Mouse (Mus musculus): Measurements from ENCODE around the gene Mmgt2. TPM values are rescaled to one million over a fixed set of nuclear protein-coding genes. Genes with fewer than 3 reads are reported as not detected.

Mmgt2 gene
- 10 to 100 TPM; 18.1 to 19.6 TPM for total RNA-seq (2021)

GRCm38 (mm10) chr11:62648591-62649391, at the start of gene Mmgt2:
TSS of gene Mmgt2 (plus strand) at chr11:62648664.
- DNase-seq = peak; percentile 96
- intact Hi-C loops (cut with DNase I) = loop anchor here (5.0 kb wide), 1 partner anchor 36 kb away; no protein-coding TSS in a partner anchor

DNA sequence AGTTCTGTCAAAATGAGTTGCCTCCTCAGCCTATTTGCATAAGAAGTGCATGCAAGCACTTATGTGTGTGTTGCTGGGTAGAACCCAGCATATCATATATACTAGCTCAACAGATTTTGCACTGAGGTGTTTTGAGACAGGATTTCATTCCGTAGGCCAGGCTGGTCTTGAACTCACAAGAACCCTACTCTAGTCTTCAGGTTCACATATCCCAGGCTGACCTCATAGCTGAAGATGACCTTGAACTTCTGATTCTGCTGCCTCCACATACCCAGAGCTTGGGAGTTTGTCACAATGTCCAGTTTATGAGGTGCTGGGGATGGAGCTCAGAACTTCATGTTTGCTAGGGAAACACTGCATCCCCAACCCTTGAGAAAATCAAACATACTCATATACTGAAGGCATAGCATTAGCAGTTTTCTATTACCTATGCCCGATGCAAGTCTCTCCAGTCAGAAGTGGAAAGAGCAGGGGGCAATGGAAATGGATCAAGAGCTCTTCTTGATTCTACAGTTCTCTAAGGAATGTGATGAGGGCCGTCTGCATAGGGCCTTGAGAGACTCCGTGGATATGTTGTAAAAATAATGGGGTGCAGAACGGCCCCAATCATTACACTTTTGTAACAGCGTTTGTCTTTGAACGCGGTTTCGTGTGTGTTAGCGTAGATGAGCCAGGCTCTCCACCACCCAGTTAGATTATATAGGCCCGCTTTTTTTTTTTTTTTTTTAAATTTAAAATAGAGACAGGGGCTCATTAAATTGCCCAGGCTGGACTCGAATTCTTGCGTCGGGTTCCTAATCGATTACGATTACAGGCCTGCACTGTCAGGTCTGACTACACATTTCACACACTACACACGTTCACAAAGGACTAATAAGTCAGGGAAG, 46.5 kb upstream of the Mmgt2 start:
- intact Hi-C loops (cut with DNase I) = no loop called here
- DNase-seq = no peak

DNA sequence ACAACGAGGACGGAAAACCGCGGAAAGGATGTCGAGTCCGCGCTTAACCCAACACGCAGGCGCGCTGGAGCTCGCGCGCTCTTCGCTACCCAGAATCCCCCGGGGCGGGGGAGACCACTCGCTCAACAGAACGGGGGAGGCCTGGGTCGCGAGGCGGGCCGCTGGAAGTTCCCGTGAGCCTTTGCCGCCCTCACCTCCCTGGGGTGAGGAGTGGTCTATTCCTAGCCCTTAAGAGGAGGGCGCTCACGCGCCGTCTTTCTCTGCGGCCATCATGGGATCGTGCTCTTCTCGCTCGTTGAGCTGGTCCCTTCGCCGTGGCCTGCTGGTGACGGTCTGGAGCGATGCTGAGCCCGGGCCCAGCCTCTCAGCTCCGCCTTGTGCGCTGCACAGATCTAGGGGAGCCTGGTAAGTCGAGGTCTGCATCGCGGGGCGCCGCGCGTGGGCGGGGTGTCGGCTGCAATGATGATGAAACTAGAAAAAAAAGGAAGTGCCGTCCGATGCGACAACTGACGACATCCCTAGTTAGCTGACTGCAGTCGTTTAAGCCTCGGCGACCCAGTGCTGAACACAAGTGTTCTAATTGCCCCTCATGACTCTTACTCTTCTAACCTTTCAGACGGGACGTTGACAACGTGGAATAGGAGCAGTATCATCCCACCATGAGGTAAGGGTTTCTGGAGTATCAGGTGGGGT, 45.7 kb upstream of the Mmgt2 start:
- DNase-seq = peak; percentile 99
- intact Hi-C loops (cut with DNase I) = no loop called here

GRCm38 (mm10) chr11:62603312-62604056, 45.0 kb upstream of the Mmgt2 start:
- intact Hi-C loops (cut with DNase I) = no loop called here
- DNase-seq = no peak

GRCm38 (mm10) chr11:62604123-62604706, 44.2 kb upstream of the Mmgt2 start:
- DNase-seq = no peak
- intact Hi-C loops (cut with DNase I) = no loop called here

DNA sequence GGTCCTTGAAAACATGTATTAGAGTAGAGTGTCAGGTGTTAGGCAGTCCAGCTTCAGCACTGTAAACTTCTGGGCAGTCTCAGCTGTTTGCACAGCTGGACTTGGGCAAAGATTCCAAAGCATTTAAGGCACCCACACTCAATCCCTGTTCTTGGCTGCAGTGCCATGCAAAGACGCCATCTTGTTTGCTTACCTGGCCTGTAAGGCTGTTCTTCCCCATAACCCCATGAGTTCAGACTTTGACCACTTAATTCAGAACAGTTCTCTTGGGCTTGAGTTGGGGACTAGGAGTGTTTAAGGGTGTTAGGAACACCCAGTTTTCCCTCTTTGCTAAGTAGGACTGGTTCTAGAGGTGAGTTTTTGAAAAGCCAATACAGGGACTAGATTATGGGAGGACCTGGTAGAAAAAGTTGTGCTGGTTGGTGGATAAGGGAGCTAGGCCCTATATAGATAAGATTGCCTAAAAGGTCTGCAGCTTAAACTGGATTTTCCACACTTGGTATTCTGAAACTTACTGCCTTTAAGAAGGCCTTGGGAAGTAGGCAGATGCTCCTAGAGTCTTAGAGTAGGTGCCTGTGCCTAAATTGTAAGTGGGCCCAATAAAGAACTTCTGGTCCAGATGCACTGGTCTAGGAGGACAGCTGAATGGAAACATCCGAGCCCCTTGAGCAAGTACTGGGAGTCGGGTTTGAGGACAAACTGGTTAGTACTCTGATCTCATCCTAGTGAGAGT, 43.4 kb upstream of the Mmgt2 start:
- intact Hi-C loops (cut with DNase I) = no loop called here
- DNase-seq = no peak

DNA sequence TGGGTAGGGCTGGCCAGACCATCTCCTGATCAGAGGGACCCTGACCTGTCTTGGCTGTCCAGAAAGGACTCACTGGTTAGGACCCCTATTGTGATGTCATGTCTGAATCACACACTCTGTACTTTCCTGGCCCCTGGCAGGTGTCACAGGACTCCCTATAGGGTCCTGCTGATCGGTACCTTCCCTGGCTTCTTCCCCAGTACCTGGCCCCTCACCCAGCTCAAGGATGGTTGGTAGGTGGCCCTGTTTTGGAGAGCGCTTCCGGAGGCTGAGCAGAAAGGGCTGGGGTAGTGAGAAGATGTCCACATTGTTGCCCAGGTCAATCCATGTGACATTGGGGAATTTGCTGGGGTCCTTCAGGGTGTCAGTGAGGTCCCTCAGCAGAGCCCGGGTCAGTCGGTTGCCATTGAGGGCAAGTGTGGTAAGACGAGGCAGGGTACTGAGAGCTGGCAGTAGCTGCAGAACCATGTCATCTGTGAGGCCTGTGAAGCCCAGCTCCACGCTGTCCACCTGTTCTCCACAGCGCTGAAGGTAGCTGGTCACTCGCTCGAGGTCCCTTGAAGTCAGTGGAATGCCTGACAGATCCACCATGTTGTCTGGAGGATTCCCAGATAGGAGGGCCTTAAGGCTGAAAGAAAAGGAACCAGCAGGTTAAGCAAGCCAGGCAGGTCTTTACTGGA, 42.7 kb upstream of the Mmgt2 start:
- intact Hi-C loops (cut with DNase I) = no loop called here
- no peak for DNase-seq

GRCm38 (mm10) chr11:62606299-62607169, 41.9 kb upstream of the Mmgt2 start:
- DNase-seq = peak; percentile 24
- intact Hi-C loops (cut with DNase I) = no loop called here

- no peak for DNase-seq
- intact Hi-C loops (cut with DNase I) = no loop called here
Observed at GRCm38 (mm10) chr11:62607170-62607951, 41.1 kb upstream of the Mmgt2 start.

- intact Hi-C loops (cut with DNase I) = no loop called here
- no peak for DNase-seq
Observed at GRCm38 (mm10) chr11:62607952-62608201, 40.6 kb upstream of the Mmgt2 start.

- no peak for DNase-seq
- intact Hi-C loops (cut with DNase I) = no loop called here
Observed at GRCm38 (mm10) chr11:62608826-62609675, 39.4 kb upstream of the Mmgt2 start.

DNA sequence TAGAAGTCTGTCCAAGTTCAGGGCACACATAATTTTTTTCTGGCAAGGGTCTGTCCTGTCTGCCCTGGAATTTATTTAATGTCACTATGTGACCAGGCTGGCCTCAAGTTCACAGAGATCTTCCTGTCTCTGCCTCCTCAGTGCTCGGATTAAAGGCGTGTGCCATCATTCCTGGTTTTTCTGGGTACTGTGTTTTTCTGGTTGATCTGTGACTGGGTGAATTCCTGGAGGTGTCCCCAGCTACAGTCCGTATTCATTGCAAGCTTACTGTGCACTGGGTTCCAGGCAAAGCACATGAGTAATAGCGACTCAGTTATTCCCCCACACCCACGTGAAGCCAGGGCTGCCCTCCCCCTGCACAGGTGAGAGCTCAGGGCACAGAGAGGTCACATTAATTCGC, 38.2 kb upstream of the Mmgt2 start:
- intact Hi-C loops (cut with DNase I) = loop anchor here (5.0 kb wide), 2 partner anchors 37 to 67 kb away; partner anchors contain the start of genes Lrrc75a and Mmgt2
- DNase-seq = no peak

GRCm38 (mm10) chr11:62612604-62613003, 35.9 kb upstream of the Mmgt2 start:
- intact Hi-C loops (cut with DNase I) = loop anchor here (5.0 kb wide), 2 partner anchors 35 to 65 kb away; partner anchors contain the start of genes Lrrc75a and Mmgt2

GRCm38 (mm10) chr11:62613657-62614365, 34.7 kb upstream of the Mmgt2 start:
- intact Hi-C loops (cut with DNase I) = loop anchor here (5.0 kb wide), 2 partner anchors 33 to 63 kb away; partner anchors contain the start of genes Lrrc75a and Mmgt2
- peak; percentile 97 for DNase-seq

More at GRCm38 (mm10) chr11:62612604-62613003, 35.9 kb upstream of the Mmgt2 start:
- no peak for DNase-seq

DNA sequence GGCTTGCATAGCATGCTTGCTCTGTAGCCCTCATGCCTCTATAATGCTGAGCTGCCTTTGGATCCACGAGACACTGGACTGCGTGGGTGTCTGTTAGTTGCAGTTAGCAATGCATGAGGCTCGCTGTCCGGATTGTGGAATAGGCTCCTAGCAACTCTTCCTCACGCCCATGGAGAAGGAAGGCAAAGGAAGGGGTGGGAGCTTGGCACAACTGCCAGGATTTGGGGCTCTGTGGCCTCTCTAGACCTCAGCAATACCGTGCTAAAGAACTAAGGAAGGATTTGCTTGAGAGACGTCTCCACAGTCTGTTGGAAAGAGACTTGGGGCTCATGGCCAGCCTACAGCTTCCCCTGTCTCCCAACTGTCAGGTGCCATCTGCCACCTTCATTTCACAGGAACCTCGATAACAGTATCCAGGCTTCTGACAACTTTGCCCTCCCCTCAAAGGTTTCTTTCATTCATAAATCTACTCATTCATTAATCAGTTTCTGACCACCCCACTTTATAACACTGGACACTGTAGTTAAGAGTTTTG, 33.5 kb upstream of the Mmgt2 start:
- intact Hi-C loops (cut with DNase I) = loop anchor here (5.0 kb wide), 2 partner anchors 32 to 62 kb away; partner anchors contain the start of genes Lrrc75a and Mmgt2
- DNase-seq = no peak

Measured in left cerebral cortex, postnatal 4 days (tissue).